Mouse (Mus musculus) megakaryocyte, embryonic 14.5 days (primary cell): ENCODE results near the gene Celf2.

ENCODE experiments used
- FLI1 ChIP-seq: IDR thresholded peaks from 2 replicates; pipeline ENCODE4 v1.6.1; 2012; ENCODE audit warnings: low read length, inconsistent platforms, mixed read lengths
- GATA1 ChIP-seq: IDR thresholded peaks from 3 replicates; pipeline ENCODE4 v1.6.1; 2012; ENCODE audit warnings: mixed read lengths, low read length, inconsistent platforms, borderline replicate concordance

DNA sequence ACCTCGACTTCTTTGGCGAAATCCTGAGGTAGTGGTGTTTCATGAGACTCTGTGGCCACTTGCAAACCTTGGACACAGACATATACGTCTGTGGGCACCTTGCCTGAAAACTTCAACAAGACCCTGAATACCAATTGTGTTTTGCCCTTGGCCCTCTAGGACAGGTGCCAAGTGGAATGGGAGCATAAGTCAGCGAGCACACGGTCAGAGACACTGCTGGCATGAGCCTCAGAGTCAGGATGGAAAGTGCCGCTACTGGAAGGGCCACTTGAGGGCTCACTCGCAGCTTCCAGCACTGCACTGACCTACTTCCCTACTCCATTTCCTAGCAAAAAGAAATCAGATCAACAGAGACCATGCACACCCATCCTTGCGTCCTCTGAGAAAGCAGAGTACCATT lies 783.3 kb downstream of the Celf2 start:
- no peak for TF ChIP-seq GATA1
- TF ChIP-seq FLI1, result no peak
